Mouse (Mus musculus) heart, adult 8-10 months (tissue): Measurements from ENCODE around the gene Hoxc13. TPM values are rescaled to one million over a fixed set of nuclear protein-coding genes. Genes with fewer than 3 reads are reported as not detected.

Experiments used
- microRNA-seq: library from miRNA; unstranded; fragments of <30 nt; microRNA quantifications from one replicate; pipeline ENCODE4 v1.2.0, GENCODE M21; 2022
- total RNA-seq, 4 experiments: library from RNA; stranded (reverse); gene quantifications; 2 replicates each; pipeline ENCODE4 v1.2.4; 2022

Hoxc13 gene
- total RNA-seq, 4 experiments from 2014 or later = not detected

Small RNAs within 50 kb of the gene (microRNA-seq; reads per million reads assigned to microRNA genes)
- 1.4 reads per million for gene Mir196a-2

Other genes starting within 250 kb of the Hoxc13 start
- 10 to 100 TPM; 21.1 to 79.9 (median 33.0) TPM for gene Atp5g2, start 248.8 kb upstream of the Hoxc13 start, total RNA-seq
- 100 to 1,000 TPM; 117 to 143 (median 127) TPM for gene Calcoco1, start 198.9 kb upstream of the Hoxc13 start, total RNA-seq
- not detected for gene Hoxc12, start 15.7 kb downstream of the Hoxc13 start, total RNA-seq
- gene Hoxc11, start 33.3 kb downstream of the Hoxc13 start, total RNA-seq = not detected
- gene Hoxc10, start 45.7 kb downstream of the Hoxc13 start, total RNA-seq = not detected
- under 1 TPM in 1 of 4 experiments, not detected in 3; 0.12 TPM for gene Hoxc5, start 46.3 kb downstream of the Hoxc13 start, total RNA-seq
- gene Hoxc9, start 55.3 kb downstream of the Hoxc13 start, total RNA-seq = not detected
- not detected for gene Hoxc8, start 69.5 kb downstream of the Hoxc13 start, total RNA-seq
- gene Hoxc6, start 77.2 kb downstream of the Hoxc13 start, total RNA-seq = under 1 TPM in 2 of 4 experiments, not detected in 2; 0.25 to 0.62 TPM
- not detected for gene Hoxc4, start 97.8 kb downstream of the Hoxc13 start, total RNA-seq
- 10 to 100 TPM; 10.4 to 16.8 (median 15.2) TPM for gene Smug1, start 246.0 kb downstream of the Hoxc13 start, total RNA-seq